Mouse (Mus musculus) gonadal fat pad, adult 2 months (tissue): ENCODE results near the gene Mdk. TPM values are rescaled to one million over a fixed set of nuclear protein-coding genes. Genes with fewer than 3 reads are reported as not detected.
A peak's percentile ranks its signal among the peaks of the same experiment; 100 is the strongest.

ENCODE experiments used
- DNase-seq: peaks from one replicate; pipeline ENCODE4 v3.0.0-alpha.2; 2012; ENCODE audit warnings: low read depth
- polyA plus RNA-seq: library from polyadenylated mRNA; depleted of rRNA; stranded (reverse); fragments of >200 nt; gene quantifications from 2 replicates; pipeline ENCODE4 v1.2.3, GENCODE M21; 2012; rRNA removed

The Mdk gene
- polyA plus RNA-seq, 1 experiment: 11.6 TPM

DNA sequence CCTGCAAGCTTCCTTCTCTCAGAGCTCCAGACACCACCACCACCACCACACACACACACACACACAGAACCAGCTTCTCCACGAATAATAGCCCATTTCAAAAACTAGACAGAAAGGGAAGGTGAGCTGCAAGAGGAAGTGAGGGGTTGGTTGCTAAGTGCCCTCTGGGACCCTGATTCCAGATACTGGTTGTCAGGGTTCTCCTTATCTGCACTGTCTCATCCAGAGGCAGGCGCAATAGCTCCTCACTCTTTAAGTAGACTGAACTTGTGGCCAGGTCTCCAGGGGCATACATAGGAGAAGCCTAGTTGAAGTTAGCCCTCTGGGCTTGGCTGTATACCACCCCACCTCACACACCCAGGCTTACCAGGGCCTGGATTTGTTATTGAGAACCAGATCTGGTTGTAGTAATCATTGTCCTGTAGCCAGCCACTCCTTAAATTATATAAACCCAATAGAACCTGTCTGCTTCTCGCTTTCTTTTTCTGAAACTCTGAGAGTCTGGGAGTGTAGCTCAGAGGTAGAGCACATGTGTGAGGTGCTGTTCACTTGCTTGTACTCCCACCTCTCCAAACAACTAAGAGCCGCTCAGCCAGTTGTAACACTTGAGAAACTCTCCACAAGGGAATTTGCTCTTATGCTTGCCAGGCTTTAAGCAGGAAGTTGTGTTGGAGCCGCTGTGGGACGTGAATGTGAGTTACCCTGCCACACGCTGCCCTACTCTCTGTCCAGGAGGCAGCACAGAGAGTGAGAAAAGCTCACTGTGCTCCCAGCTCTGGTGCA, 18.6 kb downstream of the Mdk start:
- DNase-seq: no peak

DNA sequence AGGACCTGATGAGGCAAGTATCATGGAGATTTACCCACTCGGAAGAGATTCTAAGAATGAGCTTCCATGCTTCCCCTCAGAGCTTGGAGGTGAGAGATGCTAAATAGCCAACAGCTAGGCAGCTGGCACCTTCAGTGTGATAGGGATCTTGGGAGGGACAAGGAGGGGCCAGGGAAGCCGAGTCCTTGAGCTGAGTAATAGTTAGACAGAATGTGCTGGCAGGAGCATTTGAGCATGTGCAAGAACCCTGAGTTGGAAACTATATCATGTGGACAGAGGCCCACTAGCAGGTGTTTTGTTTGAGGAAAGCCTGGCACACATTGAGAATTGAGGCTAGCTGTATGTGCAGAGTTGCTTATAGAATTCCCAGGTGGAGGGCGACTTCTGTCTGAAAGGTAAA, 19.5 kb downstream of the Mdk start:
- no peak for DNase-seq

GRCm38 (mm10) chr2:91906141-91906540, 26.0 kb downstream of the Mdk start:
- peak; percentile 96 for DNase-seq

DNA sequence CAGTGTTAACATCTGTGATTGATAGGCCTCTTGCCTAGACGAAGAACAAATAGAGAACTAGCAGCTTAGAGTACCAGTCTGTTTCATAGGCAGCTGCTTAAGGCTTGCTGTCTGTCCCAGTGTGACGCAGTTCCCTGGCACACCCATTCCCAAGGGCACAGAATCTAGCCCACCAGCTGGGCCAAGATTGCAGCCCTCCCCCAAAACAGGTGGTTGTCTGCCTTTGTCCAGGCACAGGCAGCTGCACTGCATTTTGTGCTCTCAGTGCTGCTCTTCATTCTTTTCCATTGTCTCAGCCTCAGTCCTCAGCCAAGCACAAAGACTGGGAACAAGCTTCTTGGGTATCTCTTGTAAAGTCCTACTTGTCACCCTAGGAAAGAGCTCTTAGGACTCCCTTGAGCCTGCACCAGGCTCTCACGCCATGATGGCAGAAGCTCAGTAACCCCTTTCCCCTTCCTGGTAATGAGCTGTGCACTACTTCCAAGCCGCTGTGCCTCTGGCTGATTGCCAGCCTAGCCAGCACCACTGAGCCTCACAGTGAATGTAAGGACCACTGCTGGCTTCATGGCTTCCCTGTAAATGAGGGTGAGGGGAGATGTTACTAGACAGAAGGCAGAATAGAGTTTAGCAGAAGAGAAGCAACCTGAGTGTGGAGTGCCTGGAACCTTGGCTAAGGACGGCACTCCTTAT, 27.3 kb downstream of the Mdk start:
- DNase-seq: no peak

DNA sequence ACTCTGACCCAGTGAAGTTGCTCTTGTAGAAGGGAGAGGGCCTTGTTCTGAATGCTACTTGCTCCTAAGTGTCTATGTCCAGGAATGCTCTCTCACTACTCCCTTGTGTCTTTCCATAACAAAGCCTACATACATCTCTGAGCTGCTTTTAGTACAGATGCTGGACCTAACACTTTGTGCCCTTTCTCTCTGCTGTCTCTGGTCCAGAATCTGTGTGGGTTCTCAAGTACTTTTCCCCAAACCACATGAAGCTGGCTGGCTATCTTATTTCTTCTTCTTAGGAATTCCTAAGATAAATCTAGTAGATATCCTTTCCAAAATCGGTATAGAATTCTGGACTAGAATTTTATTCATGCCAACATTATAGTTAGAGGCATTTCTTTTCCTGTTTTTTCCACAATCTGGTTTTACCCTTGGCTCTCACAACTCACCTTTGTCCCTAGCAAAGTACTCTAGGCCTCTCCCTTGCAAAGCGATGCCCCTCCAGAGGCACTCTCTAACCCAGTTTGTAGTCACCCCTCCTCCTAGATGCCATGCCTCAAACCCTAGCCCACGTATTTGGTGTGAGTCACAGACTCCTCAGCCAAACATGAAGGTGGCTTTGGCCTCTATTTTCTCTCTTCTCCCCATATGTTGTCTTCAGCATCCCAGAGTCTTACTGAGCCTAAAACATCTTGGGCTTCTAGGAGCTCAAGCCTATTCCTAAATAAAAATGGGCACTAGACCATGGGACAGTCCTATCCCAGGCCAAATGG, 28.7 kb downstream of the Mdk start:
- no peak for DNase-seq

DNA sequence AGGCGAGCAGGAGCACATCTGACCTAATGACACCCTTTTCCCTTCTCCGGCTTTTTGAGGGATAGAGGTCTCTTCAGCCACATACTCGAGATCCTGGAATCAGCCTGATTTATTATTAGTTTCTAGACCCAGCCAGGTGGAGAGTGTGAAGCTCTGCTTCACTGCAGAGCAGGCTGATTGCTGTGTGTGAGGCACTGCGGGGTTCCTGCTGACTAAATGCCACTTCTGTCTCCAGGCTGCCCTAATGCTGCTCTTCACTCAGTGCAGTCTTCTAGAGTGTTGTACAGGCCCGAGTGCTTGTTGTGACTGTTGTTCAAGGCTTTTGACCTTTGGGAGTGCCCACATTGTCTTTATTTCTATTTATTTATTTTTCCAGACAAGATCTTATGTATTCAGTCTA, 29.8 kb downstream of the Mdk start:
- no peak for DNase-seq

DNA sequence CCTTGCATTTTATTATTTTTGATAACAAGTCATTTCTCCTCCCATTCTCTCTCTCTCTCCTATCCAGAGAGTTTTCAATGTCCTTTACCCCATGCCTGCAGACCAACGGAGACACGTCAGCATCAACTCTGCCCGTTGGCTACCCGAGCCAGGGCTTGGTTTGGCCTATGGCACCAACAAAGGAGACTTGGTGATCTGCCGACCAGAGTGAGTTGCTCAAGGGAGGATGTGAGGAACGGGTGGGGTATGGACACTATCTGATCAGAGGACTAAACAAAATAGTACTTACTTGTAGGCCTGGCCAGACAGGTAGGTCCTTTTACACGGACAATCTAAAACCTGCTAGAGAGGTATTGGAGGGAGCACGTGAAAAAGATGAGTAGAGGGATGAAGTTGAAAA, 31.7 kb downstream of the Mdk start:
- DNase-seq: no peak

- no peak for DNase-seq
Observed at GRCm38 (mm10) chr2:91899141-91899540, 33.0 kb downstream of the Mdk start.

- DNase-seq: peak; percentile 61
Observed at GRCm38 (mm10) chr2:91897968-91898367, 34.1 kb downstream of the Mdk start.

GRCm38 (mm10) chr2:91895401-91895800, 36.7 kb downstream of the Mdk start:
- DNase-seq: no peak

- no peak for DNase-seq
Observed at GRCm38 (mm10) chr2:91894716-91895115, 37.4 kb downstream of the Mdk start.

GRCm38 (mm10) chr2:91884616-91885015, 47.5 kb downstream of the Mdk start:
- no peak for DNase-seq

- DNase-seq: no peak
Observed at GRCm38 (mm10) chr2:91883961-91884360, 48.1 kb downstream of the Mdk start.

Other genes with a start within 250 kb of the Mdk start
- gene Atg13, start 221.7 kb downstream of the Mdk start, polyA plus RNA-seq: 37.2 and 41.0 TPM in 2 replicates
- 4.7 and 5.0 TPM in 2 replicates for gene Harbi1, start 221.4 kb downstream of the Mdk start, polyA plus RNA-seq
- 18.2 and 22.9 TPM in 2 replicates for gene Ambra1, start 202.2 kb downstream of the Mdk start, polyA plus RNA-seq
- gene Chrm4, start 5.0 kb downstream of the Mdk start, polyA plus RNA-seq: 0.26 and 0.27 TPM in 2 replicates
- gene Gm9821, start 13.4 kb upstream of the Mdk start, polyA plus RNA-seq: 0.05 TPM in 1 of 2 replicates, not detected in the other
- gene Dgkz, start 43.6 kb upstream of the Mdk start, polyA plus RNA-seq: 84.2 and 91.6 TPM in 2 replicates
- 3.6 and 11.0 TPM in 2 replicates for gene Creb3l1, start 92.2 kb upstream of the Mdk start, polyA plus RNA-seq
- 32.2 and 35.7 TPM in 2 replicates for gene Phf21a, start 160.8 kb upstream of the Mdk start, polyA plus RNA-seq